Mouse (Mus musculus) liver, adult (tissue): Measurements from ENCODE around the gene Susd3.

Experiments used
- GATA4 ChIP-seq: IDR thresholded peaks from 2 replicates; pipeline ENCODE4 v1.6.1; 2014; ENCODE audit warnings: mild to moderate bottlenecking, low read length; ENCODE audit not compliant: insufficient replicate concordance

Susd3 gene

DNA sequence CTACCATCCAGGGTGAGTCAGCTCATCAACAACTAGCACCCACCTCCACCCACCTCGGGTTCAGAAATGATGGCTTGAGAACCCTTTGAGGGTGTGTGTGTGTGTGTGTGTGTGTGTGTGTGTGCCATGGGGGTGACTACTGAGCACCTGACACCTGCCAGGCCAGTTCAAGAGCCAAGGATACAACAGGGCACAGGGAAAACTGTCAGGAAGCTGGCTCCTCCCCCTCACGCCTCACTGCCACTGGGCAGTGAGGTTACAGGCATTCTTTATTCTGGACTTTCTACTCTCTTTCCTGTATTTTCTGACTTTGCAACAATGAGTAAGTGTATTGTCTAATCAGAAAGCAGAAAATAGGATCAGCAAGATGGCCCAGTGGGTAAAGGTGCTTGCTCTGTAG, 1.1 kb upstream of the Susd3 start:
- no peak for TF ChIP-seq GATA4

DNA sequence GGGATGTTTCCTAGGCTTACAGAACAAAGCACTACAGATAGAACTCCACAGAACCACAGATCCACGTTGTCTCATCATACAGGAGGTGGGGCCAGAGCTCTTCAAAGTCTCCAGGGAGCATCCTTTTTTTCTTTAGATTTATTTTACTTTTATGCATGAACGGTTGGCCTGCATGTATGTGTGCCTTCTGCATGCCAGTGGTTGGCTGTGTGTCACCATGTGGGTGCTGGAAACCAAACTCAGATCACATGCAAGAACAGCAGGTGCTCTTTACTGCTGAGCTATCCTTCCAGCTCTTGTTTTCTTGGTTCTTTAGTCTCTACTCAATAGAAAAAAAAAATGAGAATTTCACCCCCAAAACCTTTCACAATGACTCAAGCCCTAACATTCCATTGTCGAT, 417 bp upstream of the Susd3 start:
- TF ChIP-seq GATA4, result no peak

DNA sequence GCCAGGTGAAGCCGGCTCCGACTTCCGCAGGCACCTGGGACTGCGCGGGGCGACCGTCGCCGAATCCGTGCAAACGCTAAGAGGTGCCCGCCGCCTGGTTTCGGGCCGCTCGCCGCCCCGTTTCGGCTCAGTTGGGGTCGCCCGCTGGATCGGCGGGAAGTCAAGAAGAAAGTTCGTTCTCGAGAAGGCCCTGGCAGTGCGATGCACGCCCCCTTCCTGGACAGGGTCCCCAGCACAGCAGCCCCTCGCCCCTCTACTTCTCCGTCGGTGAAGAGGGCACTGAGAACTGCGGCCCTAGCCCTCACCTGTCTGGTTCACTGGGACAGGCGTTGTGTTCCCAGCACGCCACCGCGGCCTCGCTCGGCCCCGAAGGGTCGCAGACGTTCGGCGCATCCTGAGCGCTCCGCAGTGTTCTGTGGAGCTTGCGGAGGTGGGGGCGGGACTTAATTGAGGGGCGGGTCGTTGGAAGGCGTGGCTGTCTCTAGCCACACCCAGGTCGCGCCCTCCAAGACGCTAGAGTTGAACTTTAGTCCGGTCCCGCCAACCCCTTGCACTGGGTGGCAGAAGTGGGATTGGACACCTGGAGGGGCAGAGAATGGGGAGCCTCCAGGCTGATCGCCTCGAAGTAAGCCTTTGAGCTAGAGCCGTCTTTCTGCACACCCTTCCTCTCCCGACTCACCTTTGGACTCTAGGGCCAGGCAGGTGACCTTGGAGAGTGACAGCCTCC, 603 bp downstream of the Susd3 start:
- TF ChIP-seq GATA4, result no peak

- TF ChIP-seq GATA4, result no peak
These were observed 1.2 kb downstream of the Susd3 start for GRCm38 (mm10) chr13:49247232-49247739.

DNA sequence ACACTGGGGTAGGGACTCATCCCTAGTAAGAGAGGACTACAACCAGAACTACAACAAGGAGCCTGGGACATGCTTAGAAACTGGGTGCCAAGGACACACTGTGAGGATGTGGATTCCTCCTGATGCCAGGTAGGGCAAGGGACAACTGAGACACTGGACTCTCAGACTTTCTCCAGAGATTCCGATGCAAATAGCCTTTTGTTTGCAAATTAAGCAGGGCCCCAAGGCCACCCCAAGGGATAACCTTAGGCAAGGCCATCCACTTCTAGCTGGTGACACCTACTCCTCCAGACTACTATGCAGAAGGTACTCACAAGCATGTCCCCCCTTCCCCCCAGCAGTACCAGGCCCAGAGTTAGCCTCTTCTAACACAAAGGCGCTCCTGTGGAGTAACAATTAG, 1.9 kb downstream of the Susd3 start:
- TF ChIP-seq GATA4, result no peak

DNA sequence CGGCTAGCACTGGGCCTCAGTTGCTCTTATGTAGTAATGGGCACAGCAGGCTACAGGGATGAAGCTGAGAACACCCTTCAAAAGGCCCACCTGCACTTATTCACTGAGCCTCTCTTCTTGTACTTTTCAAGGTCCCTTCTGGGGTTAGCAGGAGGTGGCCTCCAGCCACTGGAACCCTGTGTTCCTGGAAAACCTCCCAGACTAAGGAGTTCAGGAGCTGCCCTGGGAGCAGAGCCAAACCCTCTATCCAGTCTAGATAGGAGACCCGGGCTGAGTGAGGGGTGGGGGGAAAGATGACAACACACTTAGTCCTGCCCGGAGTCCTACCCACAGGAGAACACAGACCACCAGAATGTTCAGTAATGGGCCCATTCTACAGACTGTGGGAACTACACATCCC, 2.5 kb downstream of the Susd3 start:
- TF ChIP-seq GATA4, result no peak

GRCm38 (mm10) chr13:49245251-49245650, 3.3 kb downstream of the Susd3 start:
- TF ChIP-seq GATA4, result no peak

- TF ChIP-seq GATA4, result no peak
These were observed 5.0 kb downstream of the Susd3 start for GRCm38 (mm10) chr13:49243492-49243891.

DNA sequence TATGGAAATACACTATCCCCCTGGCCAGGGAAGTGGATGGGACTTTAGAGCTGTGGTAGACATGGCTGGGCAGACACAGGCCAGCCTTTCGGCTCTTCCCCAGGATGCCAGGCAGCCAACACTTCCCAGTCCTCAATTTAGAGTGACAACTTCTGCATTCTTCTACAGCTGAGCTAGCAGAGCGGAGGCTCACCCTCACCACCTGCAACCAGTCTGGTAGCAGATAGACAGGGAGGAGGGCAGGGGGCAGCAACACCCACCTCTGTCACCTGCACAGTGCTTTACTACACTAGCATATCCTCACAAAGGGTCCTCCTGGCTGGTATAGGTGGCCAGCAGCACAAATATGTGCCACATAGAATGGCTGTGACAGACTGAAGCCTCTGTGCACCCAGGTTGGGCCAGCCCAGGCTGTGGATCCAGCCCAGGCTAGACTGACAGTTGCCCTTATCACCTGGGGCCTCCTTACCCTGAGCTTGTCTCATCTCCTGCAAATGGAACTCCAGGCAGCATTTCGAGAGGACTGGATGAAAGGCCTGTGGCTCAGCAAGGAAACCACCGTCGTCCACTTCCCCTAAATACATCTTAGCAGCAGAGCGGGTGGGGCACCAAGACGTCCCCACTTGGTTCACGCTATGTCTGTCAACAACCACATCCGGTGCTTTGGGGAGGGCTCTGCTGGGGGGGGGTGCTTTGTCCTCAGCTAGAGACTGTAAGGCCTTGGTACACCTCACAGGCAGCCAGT, 6.0 kb downstream of the Susd3 start:
- no peak for TF ChIP-seq GATA4

- no peak for TF ChIP-seq GATA4
These were observed 9.8 kb downstream of the Susd3 start for GRCm38 (mm10) chr13:49238737-49239136.

- no peak for TF ChIP-seq GATA4
These were observed 10.9 kb downstream of the Susd3 start for GRCm38 (mm10) chr13:49237617-49238016.

DNA sequence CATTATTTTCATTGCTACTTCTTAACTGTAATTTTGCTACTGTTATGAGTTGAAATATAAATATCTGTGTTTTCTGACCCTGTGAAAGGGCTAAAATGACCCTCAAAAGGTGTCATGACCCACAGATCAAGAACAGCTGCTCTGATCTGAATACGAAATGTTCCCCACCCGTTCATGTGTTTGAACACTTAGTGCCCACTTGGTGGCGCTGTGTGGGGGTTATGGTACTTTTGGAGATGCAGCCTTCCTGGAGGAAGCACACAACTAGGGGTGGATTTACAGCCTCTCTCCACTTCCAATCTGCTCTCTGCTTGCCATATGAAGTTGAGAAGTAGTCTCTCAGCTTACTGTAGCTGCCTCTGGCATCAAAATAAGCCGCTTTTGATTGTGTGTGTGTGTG, 13.8 kb downstream of the Susd3 start:
- TF ChIP-seq GATA4, result no peak

DNA sequence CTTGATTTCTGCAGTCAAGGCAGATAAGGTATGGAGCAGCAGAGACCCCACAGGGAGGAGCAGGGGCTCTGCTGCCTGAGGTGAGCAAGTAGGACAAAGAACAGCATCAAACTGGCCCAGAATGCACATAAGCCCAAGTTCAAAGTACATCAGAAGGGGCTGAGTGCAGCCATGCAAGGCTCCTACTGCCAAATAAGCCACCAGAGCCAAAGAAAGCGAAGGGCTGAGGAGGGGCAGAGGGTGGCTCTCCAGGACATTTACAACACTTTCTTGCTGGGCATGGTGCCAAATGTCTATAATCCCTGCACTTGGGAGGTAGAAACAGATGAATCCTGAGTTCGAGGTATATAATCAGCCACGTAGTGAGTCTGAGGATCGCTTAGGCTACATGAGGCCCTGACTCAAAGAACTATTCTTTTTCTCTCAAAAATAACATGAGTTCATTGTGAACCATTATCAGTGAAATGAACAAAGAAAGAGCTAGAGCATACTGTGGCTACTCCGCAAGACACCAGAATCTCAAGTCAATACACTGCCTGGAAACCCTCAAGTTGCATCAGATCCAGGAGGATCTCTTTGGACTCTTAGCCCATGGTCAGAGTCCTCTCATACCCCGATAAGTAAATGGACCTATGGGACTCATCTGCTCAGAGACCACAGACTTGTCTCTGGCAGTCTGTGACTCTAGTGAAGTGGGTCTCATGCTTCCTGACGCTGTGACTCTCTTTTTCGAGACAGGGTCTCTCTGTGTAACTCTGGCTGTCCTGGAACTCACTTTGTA, 14.5 kb downstream of the Susd3 start:
- no peak for TF ChIP-seq GATA4

DNA sequence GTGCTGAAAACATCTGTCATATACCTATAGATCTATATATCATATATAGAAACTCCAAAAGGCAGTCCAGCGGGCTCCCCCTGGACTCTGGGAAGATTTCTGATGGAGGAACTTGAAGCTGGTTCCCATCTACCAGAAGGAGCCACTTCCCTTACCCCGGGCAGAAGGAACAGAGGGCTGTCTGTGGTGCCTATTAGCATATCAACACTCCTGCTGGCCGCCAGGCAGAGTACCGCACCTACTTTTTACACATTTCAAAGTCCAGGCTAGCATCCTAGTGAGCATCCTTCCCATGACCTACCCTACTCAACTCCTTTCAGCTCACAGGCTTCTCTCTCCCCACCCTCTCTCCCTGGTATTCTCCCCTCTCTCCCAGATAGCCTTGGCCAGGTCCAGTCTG, 22.9 kb downstream of the Susd3 start:
- no peak for TF ChIP-seq GATA4

DNA sequence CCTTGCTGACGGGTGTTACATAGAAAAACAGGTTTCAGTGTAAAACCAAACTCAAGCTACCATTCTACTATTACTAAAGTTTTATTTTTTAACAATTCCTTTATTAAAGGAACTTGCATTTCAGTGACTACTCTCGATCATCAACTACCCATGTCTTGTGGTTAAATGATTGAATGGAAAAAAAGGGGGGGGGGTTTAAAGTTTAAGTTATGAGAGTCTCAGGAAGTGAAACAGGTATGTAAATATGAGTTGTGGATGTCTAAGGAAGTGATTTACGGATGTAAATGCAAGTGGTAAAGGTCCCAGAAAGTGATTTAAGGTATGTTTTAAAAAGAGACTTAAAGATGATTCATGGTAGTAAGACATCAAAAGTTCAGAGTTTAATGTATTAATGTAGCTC, 23.3 kb downstream of the Susd3 start:
- no peak for TF ChIP-seq GATA4

- no peak for TF ChIP-seq GATA4
These were observed 23.8 kb downstream of the Susd3 start for GRCm38 (mm10) chr13:49224729-49225128.
